Mouse (Mus musculus) A20 (cell line): ENCODE data around the gene Gm3045.
A peak's percentile ranks its signal among the peaks of the same experiment; 100 is the strongest.

ENCODE experiments used
- DNase-seq: peaks from one replicate; pipeline ENCODE4 v3.0.0-alpha.2; 2011; ENCODE audit warnings: low read depth, low spot score

Gene Gm3045

DNA sequence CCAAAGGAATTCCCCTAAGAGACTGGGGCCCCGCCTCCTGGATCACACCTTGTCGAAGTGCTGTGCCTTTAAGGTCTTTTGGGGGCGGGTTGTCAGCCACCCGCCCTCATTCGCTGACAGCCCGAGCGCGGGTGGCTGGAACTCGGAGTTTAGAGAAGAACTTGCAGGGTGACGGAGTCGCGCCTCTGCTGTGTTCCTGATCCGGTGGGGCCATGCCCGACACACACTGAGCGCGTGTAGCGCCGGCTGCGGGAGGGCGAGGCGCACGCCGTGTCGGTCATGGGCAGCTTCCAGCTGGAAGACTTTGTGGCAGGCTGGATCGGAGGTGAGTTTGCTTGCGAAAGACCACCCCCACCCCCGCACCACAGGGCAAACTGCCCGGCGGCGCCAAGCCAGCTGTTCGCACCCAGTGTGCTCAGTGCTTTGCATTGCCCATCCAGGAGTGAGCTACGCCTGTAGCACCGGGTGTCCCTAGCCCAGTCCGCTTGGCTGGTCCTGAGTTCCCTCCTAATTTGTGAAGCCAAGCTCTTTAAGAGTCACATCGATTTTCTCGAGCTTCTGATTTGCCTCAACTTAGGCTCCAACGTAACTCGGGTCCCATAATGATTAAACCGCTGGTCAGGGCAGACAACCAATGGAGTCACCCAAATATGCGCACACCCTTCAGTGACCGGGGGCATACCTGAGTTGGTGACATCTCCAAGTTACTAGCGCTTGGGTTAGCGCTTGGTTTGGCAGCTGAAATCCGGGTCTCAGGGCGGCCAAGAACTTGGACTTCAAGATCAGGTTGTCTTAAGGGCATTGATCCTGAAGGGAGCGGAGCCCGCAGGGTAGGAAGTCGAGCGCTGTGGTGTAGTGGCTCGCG lies 12.0 kb downstream of the Gm3045 start, which contains the start of gene Slc25a48:
TSS of gene Slc25a48 (plus strand) at position 145 of the 865 bp plus-strand sequence.
- no peak for DNase-seq

DNA sequence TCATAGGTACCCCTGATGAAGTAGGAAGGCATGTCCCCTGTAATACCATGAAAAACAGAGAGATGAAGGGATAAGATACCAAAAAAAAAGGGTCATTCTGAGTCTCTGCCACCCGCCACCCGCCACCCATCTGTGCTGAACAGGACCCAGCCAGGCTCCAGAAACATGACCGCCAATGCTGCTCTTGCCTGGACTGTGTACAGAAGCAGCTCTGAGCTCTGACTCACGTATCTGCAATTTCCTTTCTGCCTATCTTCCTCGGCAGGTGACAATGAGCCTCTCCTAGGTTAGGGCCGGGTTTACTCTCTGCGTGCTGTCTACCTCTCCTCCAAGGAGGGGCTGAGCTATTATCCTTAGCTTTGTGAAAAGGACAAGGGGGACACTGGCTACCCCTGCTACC lies 17.0 kb downstream of the Gm3045 start:
- no peak for DNase-seq

GRCm38 (mm10) chr13:56444112-56444511 lies 17.7 kb downstream of the Gm3045 start:
- DNase-seq, result no peak

DNA sequence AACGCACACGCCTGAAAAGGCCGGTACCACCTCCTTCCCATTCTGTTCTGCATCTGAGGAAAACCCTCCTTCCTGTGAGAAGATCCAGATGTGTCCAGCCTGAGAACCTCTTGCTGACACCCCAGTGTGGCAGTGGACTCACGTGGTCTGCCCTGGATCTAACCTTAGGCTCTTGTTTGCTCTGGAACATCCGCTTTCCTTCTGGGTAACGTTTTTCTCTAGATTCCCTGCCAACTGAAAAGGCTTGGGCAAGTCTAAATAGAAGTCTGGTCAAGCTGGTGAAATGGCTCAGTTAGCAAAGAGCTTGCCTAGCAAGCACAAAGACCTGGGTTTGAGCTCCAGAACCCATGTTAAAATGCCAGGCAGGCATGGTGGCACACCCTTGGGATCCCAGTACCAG lies 18.6 kb downstream of the Gm3045 start:
- DNase-seq, result no peak

GRCm38 (mm10) chr13:56449239-56450030 lies 23.0 kb downstream of the Gm3045 start:
- no peak for DNase-seq

- no peak for DNase-seq
Observed at GRCm38 (mm10) chr13:56450035-56450434, 23.6 kb downstream of the Gm3045 start.

- no peak for DNase-seq
Observed at GRCm38 (mm10) chr13:56458001-56458400, 31.6 kb downstream of the Gm3045 start.

DNA sequence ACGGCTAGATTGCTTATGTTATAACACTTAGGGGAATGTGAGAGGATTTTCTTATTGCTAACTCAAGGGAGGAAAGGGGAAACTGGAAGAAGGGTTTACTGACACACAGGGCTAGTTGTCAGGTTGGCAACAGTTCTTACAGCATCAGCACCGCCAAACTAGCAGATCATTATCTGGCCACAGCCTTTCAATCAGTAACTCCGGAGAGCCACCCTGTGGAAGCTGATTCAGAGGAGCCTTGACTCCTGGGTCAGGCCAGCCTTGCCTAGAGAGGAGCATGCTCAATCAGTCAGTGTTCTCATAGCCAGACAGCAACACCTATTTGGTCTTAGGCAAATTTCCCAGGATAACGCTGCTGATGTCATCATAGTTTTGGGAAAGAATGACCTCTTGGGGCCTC lies 35.1 kb downstream of the Gm3045 start:
- DNase-seq, result no peak

DNA sequence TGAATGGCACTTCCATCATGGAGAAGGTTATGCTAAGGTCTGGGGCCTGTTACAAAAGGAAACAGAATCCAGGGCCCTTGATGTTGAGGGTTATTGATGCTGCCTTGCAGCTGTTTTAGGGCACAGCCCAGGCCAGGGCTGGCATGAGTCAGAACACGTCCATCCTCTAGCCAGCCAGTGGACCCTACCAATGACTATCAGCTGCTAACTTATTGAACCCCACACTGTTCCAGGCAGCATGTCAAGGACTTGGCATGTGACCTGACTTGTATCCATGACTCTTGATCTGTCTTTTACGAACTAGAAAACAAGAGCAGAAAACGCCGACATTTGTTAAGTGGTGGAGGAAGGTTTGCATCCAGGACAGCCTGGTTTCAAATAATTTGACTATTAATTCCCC lies 36.4 kb downstream of the Gm3045 start:
- DNase-seq, result no peak

DNA sequence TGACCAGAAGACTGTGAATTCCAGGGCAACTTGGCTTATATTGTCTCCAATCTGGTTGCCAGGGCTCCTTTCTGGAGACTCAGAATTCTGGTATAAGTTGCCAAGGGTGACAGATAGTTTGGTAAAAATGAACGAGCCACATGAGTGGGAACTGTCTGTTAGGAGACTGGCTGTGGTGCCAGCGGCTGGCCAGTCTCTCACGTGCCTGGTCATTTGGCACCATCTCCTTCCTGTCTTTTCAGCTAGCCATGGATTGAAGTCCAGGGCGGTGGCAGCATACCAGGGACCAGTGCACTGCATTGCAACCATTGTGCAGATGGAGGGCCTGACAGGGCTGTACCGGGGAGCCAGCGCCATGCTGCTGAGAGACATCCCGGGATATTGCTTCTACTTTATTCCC lies 36.9 kb downstream of the Gm3045 start:
- no peak for DNase-seq

- DNase-seq, result no peak
Observed at GRCm38 (mm10) chr13:56463750-56464149, 37.4 kb downstream of the Gm3045 start.

DNA sequence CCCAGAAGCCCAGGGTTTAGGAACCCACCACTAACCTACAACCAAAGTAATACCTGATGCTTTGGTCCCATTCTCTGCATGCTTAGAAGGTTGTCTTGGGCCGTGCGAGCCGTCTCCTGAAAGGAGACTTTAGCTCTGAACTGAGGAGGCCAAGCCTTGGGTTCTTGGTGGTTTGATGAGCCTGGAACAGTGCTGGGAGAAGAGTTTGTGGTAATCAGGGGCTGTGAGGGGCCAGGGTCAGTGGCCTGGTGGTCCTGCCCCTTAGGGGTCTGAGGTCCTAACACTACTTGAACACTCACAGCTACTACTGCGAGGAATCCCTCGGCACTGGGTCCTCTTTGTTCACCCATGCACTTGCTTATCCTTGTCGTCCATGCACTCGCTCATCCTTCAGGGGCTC lies 41.4 kb downstream of the Gm3045 start:
- DNase-seq, result no peak

DNA sequence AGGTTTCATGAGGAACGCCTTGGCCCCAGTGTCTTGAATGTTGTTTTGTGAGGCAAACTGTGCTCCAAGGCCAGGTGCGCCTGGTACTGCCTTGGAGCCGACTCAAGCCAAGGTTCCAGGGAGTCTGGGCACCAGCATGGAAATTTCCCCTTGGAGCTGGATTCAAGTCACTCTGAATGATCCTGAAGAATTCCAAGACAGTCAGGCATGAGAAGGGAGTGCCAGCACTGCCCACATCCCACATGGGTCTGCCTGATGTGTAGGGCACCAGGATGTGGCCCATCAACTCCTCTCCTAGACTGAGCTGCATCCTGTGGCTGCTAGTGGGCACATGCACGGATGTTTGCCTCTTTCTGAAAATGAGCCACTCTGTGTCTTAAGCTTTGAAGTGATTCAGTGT lies 42.1 kb downstream of the Gm3045 start:
- DNase-seq, result no peak

DNA sequence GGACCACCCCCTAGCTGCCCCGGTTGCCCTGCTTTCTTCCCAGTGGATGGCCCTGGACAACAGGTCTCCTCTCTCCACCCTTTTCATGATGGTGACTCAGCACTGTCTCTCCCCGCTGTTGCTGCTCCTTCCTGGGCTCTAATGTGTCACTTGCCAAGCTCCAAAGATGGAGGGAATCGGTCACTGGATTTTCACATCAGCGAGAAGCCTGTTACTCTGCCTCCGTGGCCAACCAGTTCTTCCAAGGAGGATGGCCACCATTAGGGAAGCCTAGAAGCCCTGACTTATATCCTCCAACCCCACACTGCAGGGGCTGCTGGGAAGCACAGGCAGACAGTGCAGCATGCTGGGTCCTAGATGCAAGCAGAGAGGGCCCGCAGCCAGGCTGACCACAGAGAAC lies 44.8 kb downstream of the Gm3045 start:
- no peak for DNase-seq

DNA sequence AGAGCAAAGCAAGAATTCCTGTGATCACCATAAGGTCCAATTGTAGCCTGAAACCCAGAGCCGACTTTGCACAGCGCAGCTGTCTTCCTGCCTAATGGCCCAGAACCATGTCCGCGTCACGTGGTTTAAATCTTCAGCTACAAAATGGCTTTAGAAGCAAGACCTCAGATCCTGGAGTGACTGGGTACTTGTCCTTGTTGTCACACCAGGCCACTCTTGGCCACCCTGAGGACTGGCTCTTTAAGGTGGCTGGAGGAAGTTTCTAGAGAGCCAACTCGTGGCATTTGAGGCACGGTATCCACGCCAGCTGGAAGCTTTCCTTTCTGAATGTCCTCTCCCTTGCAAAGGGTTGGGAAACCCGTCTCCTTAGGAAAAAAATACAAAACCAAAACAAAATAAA lies 45.6 kb downstream of the Gm3045 start:
- peak; percentile 48 for DNase-seq

DNA sequence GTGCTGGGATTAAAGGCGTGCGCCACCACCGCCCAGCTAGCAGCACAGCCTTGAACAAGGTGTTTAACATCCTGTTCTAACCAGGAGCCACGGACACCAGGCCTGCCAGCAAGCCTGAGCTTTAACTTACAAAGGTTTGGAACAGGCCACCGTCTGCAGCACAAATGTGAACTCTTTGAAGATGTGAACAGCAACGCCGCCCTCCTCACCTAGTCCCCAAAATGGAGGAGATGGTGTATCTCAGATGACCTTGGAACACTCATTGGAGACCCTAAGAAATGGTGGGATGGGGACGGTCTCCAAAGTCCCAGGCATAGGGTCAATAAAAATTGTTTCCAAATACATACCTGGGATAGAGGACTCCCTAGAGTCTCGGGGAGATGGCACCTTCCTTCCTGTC lies 46.3 kb downstream of the Gm3045 start:
- no peak for DNase-seq

DNA sequence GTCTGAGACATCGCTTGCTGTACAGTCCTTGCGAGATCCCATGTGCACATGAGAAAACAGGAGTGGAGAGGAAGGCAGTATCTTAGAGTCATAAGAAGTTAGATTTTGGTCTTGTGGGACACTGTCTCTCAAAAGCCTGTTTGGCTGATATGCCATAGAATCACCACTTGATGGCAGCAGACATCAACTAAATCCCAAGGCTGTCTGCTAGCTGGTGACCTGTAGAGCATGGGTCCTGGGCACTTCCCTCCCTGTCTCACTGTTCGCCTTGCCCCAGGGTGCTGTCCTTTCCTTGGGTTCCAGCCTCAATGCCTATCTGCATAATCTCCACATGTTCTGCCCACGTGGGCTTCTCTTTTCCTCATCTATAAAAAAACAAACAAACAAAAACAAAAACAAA lies 49.0 kb downstream of the Gm3045 start:
- peak; percentile 75 for DNase-seq

DNA sequence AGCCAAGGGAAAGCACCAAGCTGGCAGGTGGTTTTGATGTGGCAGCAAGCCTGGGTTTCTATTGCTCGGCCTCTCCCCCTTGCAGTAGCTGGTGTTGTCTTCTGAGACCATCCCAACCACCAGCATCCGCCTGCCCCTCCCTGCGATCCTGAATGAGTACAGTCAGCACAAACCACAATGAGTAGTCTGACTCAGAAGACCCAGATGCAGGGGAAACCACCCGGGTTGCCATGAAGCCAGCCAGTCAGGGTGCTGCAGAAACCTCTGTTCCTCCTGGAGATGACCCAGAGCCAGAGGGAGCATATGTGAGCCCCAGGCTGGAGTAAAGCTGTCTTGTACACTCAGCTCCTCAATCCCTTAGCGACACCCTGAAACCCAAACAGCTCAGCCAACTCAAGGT lies 50.4 kb downstream of the Gm3045 start:
- peak; percentile 59 for DNase-seq

- no peak for DNase-seq
Observed at GRCm38 (mm10) chr13:56477271-56477670, 50.9 kb downstream of the Gm3045 start.

DNA sequence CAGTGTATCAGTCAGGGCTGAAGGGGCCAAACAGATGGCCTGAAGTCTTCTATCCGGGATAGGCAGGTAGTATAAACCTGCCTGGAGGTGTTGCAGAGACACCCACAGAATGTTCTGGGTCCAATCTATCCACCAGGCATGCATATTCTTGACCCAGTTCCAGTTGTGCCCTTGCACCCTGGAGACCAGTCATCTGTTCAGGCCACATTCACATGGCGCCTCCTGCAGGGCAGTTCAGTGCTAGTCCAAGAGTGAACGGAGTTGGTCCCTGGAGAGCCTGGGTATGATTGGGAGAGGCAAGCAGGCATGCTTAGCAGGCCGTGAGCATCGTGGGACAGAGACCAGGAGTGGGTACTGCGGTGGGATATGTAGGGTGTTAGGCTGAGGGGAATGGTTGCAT lies 51.6 kb downstream of the Gm3045 start:
- no peak for DNase-seq

DNA sequence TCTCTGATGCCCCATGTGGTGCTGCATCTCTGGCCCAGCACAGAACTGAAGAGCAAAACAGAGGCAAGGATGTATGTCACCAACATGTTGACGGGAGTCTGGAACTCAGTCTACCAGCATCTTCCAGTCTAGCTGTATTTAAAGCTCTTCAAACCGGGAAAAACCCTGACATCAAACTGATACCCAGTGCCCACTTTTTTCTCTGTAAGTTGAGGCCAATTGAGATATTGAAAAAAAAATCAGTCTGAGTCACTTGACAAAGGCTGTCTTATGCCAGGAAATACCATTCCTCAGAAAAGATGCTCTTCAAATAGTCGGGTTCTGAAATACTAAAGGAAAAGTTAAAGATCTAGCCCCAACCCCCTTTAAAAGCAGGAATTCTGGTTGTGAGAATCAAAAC lies 55.8 kb downstream of the Gm3045 start, which contains the start of gene Il9:
TSS of gene Il9 (minus strand) at position 101 of the 400 bp plus-strand sequence.
- no peak for DNase-seq
